Mouse (Mus musculus) heart, adult 9 months (tissue): ENCODE results near the gene Pdhx.

Experiments used
- DNase-seq, 2 experiments: peaks; one replicate each; pipeline ENCODE4 v3.0.0; 2022; ENCODE audit warnings: low spot score in 2 of 2

Pdhx gene

DNA sequence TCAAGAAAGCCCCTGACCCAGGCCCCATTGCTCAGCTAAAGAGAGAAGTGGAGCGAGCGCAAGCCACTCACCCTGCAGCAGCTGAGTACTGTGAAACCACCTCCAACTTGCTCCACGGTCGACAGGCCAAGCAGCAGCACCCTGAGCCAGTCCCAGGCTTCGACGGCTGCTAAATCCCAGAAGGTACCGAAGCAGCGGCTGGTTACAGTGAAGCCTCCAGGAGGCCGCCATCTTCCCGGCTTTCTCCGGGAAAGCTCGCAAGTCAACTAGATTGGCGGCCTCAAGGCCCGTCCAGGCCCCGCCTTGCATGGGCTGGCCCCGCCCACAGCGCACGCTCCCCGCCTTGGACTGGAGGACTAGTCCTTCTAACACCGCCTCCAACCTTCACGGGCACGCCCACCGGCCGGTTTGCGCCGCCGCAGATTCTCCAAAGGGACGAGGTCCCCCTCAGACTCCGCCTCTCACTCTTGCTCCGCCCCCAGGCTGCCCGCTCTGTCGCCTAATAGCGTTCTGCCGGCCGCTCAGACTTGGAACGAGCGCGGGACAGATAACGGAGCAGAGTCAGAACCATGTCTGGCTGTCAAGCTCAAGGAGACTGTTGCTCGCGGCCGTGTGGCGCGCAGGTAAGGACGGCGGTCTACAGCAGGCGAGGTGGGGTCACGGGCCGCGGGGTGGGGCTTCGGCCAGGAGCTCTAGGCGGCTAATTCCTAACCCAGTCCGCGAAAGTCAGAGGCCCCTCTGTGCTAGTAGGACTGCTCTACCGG lies at the start of gene Pdhx, which contains the start of gene Apip:
Gene Pdhx (minus strand): TSS at position 295 of the 764 bp plus-strand sequence.
Gene Apip (plus strand): TSS at position 457 of the 764 bp plus-strand sequence.
- DNase-seq, result peak; percentile 100

DNA sequence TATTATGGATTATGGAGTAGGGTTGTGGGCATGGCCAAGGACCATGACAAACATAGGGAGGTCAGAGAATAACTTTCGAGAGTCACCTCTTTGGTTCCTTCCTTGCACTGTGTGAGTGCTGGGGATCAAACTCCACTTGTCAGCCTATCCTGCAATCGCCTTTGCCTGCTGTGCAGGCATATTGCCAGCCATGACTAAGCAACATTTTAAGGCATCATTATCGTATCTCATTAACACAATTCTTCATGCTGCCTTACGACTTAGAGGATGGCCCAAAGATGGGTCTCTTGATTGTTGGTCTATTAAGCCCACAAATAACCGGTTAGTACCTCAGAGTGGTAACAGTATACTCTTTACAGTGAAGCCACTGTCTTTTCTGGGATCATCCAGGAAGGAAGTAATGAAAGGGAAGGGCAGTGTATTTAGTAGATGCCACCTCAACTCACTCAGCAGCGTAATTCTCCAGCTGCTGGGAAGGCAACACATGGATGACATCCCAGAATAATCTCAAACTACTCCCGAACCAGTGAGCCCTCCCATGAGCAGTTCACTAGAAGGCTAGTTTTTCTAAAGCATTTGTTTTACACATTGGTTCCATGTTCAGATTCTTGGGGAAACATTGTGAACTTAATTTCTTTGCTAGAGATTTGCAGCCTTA lies 46.0 kb upstream of the Pdhx start:
- no peak for DNase-seq

DNA sequence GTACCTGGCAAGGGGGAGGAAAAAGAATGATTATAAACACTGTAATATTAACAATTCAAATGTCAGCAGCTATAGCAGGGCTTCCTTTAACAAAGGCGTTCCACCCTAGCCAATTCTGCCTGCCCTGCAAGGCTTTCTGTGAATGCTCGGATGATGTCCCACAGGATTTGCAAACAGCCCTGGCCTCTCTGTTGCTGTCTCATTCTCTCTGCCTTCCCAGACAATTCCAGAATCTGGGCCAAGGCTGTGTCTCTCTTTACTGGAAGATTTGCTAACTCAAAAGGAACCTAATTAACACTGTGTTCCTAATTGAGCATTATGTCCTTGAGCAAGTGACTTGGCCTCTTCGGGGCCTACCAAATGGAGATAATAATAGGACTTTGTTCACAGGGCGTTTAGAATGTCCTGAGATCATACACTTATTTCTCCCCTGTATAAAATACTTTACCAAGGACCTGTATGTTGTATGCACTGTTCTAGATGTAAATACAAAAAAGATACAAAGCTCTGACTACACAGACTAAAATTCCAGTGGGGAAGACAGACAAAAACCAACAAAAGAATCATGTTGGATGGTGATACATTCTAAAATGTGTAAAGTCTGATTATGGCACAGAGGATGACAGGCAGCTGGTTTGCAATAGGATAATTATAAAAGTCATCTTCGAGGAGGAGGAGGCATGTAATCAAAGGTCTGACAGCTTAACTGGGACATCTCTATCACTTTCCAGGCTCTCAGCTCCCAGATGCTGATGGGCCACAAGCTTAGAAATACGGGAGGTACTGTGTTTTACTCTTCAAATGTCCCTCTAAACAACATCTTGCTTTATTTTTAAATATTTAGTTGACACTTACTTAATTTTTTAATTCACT lies 45.2 kb upstream of the Pdhx start:
- DNase-seq, result no peak

DNA sequence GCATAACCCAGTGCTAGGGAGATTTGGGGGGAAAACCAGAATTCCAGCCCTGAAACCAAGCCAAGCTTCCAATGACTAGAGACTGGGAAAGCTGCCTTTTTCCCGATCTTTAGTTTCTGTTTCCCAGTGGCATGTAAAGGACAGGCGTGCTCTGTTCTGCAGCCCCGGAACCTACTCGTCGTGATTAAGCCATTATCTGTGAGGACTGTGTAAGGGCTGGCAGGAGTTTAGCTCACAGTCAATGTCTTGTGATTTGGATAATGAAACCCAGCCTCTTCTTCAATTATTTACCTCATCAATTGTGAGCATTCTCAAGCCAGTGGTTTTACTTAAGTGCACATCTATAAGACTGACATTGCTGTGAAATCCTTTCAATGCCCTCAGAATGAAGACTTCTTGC lies 43.9 kb upstream of the Pdhx start:
- no peak for DNase-seq

DNA sequence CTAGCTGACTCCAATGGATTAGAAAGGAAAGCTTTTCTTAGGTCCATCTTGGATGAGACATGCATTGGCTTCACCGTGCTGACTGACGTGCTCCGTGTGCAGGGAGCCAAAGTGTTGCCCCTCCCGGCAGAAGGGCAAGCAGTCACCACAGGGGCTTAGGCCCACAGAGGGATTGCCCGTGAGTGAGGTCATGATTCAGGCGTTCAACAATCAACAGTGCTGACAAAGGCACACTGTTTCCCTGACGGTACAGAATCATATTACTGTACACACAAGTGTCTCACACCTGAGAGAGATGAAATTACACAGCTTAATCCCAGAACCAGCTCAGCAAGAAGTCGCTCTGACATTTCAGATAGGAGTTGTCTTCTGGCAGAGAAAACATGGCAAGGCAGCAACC lies 38.4 kb upstream of the Pdhx start:
- DNase-seq, result no peak

DNA sequence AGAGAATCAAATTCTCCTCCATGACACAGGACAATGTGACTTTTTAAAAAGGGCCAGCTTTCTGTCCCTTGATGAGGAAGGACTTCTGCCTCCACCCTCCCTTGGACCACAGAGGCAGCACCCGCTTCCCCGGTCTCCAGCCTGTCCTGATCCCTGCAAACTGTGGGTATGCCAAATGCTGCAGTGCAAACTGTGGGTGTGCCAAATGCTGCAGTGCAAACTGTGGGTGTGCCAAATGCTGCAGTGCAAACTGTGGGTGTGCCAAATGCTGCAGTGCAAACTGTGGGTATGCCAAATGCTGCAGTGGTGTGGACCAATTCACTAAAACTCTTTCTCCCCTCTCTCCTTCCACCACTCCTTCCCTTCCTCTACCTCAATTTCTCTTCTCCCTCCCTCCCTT lies 32.9 kb upstream of the Pdhx start:
- DNase-seq, result no peak

DNA sequence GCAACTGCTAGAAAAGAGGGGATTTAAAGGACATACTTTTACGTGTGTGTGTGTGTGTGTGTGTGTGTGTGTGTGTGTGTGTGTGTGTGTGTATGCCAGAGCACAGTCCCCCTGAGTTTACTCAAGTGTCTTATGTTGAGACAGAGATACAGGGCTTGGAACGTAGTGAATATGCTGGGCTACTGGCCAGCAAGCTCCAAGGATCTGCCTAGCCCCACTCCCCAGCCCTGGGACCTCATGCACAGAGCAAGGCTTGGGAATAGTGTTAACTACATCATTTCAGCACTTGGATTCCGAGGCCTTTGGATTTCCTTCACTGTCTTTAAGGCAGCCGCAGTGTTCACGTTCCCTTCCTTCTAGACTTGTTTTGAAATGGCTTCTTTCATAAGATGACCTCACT lies 29.3 kb upstream of the Pdhx start:
- no peak for DNase-seq

DNA sequence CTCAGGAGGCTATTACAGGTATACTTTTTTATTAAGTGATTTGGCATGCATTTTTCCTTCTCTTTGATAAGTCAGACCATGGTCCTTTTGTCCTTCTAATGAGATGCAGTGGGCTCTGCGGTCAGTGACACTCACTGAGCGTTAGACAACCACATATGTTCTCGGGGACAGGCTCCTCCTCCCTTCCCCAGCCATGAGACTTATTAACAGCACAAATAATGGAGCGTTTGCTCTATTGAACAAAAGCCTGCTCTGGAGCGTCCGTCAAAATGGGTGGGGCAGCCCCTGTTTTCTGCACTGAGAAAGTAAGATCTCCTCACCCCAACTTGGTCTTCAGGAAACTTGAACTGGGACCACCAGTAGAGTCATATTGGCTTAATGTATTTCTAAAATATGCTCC lies 16.2 kb upstream of the Pdhx start:
- DNase-seq, result no peak

DNA sequence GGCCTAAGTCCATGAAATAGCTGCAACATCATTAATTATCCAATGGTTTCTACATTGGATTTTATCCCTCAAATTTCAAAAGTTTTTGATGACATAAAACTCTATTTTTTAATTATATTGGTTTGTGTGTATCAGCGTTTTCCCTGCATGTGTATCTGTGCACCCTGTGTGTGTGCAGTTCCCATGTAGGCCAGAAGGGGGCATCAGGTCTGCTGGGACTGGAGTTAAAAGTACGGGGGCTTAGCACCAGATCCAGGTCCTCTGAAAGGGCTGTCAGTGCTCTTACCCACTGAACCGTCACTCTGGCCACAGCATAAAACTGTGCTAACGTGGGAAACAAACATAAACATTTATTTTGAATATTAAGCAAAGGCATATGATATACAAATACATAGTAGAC lies 14.8 kb upstream of the Pdhx start:
- DNase-seq, result no peak

DNA sequence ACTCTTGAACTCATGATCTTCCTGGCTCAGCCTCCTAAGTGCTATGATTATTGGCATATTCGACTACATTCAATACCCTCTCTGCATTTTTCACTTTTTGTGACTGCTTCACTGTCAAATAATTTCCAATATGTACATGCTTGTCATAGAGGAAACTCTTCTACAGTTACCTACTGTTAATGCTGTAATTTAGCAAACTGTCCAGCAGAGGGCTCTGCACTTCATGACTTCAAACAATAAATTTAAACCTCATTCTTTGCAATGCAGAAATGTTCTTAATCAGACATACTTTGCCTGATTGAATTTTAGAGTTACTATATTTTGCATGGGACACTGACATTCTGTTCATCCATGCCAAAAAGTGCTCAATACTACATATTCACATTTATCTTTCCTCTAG lies 13.1 kb upstream of the Pdhx start:
- no peak for DNase-seq

DNA sequence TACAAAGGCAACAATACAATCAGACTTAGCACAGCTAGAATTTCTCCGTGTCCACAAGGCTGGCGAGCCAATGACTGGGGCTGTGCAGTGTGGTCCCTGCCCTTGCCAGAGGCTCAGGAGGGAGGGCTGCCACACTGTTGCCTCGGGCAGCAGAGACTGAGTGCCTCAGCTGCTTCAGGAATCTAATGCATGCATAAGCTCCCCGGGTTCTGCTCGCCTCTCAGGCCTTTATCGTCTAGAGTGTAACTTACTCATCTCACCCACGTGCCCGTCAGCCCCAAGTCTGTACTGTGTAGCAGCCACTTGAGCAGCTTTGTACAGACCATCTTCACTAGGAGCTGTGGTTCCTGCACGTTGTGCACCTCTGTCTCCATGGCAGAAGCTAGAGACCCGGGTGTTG lies 12.3 kb upstream of the Pdhx start:
- DNase-seq, result no peak

DNA sequence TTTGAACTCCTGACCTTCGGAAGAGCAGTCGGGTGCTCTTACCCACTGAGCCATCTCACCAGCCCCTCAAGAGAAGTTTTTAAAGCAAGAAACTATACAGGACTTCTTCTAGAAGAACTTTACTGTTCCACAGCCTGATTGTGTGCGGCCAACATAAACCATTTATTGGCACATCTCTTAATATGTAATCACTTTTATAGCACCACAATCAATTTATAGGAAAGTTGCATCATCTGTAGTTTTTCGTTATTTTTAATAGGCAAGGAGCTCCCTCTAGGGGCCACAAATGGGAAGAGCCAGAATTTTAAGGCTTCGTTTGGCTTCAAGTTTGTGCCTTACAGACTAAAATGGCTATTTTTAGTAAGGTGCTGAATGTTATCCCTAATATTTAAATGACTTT lies 11.1 kb upstream of the Pdhx start:
- DNase-seq, result no peak

DNA sequence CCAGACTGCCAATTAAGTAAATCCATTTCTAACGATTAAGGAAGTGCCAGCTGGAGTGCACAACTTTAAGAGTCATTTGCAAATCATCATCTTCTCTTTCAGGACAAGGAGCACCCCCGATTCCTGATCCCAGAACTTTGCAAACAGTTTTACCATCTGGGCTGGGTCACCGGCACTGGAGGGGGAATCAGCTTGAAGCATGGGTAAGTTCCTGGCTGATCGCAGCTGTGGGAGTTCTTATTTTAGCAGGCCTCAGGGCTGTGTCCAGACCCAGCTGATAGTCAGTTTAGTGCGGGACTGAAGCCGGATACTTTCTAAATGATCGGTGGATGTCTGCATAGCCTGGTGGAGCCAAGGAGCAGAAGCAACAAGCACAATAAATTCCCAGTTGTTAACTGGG lies 9.5 kb upstream of the Pdhx start:
- no peak for DNase-seq

DNA sequence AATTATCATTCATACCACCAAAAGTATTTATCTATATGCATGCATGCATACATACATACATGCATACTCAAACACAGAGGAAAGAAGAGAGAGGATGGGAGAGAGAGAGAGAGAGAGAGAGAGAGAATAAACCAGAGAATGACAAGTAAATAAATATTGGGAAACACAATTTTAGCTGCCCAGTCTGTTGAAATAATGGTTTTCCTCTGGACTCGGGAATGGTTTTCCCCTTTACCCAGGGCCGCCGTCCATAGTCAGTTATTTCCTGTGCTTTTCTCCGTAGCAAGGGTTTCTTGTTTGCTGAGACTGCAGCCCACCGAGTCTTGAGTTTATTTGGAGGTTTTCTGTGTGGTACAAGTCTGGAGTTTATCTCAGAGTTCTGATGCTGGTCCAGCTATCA lies 8.4 kb upstream of the Pdhx start:
- no peak for DNase-seq

DNA sequence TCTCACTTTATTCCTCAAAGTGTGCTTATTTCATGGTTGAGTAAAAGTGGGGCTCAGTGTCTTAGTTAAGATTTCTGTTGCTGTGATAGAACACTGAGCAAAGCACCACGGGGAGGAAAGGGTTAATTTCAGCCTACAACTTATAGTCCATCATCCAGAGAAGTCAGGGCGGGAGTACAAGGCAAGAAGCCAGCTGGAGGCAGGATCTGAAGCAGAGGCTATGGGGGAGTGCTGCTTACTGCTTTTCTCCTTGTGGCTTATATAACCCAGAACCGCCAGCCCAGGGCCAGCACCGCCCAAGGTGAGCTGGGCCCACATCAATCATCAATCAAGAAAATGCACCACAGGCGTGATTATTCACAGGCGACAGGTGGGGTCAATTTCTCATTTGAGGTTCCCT lies 7.8 kb upstream of the Pdhx start:
- no peak for DNase-seq

DNA sequence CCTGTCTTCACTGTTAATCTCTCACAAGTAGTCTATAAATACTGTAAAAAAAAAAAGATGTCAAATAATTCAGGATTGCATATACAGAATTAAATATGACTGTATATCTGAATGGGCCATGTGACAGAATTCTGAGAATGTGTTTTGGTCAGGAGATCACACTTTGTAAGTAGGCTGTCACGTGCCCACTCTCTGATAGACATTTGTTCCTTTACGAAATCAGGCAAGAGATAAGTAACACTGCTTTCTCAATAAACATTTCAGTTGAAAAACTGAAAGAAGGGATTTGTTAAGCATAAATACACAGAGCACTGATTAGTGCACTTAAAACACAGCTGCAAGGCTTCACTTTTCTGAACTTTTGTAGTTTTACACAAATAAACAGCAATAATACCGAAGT lies 2.7 kb downstream of the Pdhx start:
- no peak for DNase-seq

DNA sequence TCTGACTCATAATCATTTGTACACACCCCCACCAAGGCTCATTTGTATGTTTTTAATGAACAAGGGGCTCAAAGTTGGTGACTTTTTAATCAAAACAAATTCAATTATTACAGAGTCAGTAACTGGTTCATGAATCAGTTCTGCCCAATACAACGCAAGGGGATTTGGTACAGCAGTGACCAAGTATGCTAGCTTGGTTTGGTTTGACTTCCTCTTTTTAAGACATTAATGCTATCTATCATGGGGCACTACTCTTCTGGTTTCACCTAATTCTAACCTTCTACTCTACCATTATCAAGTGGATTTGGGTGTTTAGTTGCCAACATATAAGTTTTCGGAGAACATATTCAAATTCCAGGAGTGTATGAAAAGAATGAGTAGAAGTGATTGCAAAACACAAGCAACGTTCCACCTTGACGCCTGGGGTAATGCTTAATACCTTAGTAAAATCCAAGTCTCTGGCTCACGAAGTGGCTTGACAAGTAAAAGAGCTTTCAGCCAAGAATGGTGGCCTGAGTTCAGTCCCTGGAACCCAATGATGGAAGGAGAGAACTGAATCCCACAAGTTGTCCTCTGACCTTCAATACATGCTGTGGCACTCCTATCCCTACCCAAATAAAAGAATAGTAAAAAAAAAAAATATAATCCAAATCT lies 3.4 kb downstream of the Pdhx start:
- DNase-seq, result no peak

DNA sequence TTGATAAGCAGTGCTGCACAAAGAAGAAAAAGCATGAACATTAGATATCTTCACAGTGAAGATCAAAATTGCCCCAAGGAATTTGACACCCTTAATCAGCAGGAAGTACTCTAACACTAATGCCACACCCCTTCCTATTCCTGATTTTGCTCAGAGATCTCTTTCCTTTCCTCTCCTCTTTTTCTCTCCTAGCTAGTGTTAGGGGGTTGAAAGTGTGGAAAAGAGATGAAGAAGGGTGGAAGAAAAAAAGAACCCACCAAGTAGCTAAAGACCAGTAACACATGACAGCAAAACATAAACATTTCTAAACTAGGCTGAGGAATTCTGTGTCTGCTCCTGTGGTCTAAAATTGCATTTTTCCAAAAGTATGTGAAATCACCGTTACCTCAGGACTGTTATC lies 4.7 kb downstream of the Pdhx start:
- no peak for DNase-seq

DNA sequence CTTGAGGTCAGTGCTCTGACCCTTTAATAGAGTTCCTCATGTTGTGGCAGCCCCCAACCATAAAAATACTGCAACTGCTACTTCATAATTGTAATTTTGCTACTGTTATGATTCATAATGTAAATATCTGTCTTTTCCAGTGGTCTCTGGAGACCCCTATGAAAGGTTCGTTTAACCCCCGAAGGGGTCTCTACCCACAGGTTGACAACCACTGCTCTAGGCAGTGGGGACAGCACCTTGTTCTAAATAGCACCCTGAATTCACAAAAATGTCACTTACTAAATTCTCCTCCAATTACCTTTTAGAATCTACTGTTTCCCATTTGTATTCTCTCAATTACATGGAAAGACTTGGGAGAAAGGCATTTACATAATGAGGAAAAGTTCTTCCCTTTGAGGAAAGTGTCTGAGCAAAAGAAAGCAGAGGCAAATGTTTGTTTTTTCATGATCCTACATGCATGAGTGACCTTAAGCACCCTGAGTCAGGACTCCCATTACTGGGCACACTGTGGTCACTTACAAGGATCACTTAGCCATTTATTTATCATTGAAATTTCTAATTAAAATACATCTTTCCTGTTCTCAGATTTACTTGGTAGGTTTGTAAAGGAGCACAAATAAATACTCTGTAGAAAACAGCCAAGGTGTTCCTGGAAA lies 5.6 kb downstream of the Pdhx start:
- no peak for DNase-seq

DNA sequence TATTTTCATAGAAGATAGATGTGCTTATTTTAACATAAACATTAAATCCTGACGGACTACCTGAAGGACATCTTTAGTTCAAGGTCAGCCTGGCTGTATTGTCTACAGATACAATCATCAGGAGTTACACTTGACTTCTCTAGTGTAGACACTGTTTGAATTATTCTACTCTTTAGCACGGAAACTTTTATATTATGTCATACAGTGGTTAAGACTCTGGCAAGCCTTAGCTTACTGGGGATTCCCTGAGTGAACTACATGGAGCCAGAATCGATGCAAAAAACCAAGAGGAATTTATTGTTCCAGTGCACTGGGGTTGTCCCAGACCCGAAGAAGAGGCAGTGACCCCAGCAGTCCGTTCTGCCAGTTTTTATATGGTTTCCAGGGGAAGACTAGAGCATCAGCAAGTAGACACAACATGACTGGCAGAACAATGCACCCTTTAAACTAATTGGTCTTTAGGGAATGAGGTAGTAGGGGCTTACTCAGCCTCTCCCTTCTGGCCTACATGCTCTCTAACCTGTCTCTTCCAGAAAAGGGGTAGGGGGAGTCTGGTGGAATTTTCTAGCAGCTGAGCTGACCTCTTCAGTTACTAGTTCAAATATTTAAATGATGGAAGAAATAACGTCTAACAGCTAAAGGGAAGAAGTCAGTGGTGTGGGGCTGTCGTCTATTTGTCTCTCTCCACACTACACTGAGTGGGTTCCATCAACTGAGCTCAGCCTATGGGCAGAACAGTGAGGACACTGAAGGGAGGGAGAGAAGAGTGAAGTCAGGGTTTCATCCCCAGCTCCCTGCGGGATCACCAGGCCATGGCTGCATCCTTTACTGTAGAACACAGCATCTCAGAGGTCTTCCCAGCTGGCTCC lies 6.4 kb downstream of the Pdhx start:
- DNase-seq, result no peak

DNA sequence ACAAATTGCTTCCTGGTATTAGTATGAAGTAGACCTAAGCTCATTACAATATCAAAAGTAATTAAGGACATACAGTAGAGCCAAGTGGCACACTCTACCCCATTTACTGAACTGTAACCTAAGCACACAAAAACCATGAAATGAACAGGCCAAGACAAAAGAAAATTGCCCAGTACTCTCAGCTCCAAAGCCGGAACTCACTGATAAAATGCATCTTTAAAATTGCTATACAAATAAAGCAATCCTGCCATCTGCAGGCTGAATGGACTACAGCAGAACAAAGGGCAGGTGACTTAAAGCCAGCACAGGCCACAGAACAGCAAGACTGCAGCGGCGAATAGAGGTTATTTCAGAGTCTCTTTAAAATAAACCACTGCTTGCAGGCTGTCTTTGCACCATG lies 10.4 kb downstream of the Pdhx start:
- peak in 1 of 2 experiments; percentile 37 for DNase-seq
